Mouse (Mus musculus) lung, adult 18-20 months (tissue): ENCODE measurements at regions not wholly inside any gene's neighbourhood (a gene's known extent, or its start where the extent isn't known, plus 50 kb on each side); places are given as distances from the start of the nearest gene placed in this dataset.
"Not testable (repeated sequence)": the region's sequence is repeated elsewhere in the genome, so short reads cannot be mapped to it uniquely, and the experiment has no call there.

Experiments
- DNase-seq, 2 experiments: peaks; one replicate each; pipeline ENCODE4 v3.0.0; 2022; ENCODE audit warnings: mixed read lengths in 2 of 2

- DNase-seq, result not testable (repeated sequence)
Observed at GRCm38 (mm10) chr3:31708367-31708766, 193.9 kb upstream of the Kcnmb2 start.

DNA sequence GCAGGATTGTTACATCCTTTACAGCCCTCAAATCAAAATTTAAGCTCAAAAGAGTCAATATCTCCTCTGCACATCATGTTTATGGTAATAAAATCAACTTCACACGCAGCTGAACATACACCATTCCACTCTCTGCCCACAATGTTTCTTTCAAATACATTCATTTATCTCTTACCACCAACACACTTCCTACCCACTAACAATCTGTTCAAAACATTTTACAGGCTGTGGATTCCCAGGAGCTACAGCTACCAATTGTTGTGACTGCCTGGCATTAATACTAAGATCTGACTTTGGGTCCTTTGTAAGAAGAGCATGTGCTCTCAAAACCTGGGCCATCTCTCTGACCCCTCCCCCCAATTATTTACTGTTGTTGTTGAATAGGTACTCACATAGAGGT lies 161.0 kb upstream of the Kcnmb2 start:
- DNase-seq, result no peak

- no peak for DNase-seq
Observed at GRCm38 (mm10) chr3:31755881-31756280, 146.4 kb upstream of the Kcnmb2 start.

GRCm38 (mm10) chr3:31769193-31769592 lies 133.1 kb upstream of the Kcnmb2 start:
- DNase-seq, result peak in 1 of 2 experiments; percentile 1

- DNase-seq, result peak in 1 of 2 experiments; percentile 9
Observed at GRCm38 (mm10) chr3:31790342-31790970, 111.9 kb upstream of the Kcnmb2 start.

GRCm38 (mm10) chr3:31793466-31794040 lies 108.8 kb upstream of the Kcnmb2 start:
- DNase-seq, result no peak

DNA sequence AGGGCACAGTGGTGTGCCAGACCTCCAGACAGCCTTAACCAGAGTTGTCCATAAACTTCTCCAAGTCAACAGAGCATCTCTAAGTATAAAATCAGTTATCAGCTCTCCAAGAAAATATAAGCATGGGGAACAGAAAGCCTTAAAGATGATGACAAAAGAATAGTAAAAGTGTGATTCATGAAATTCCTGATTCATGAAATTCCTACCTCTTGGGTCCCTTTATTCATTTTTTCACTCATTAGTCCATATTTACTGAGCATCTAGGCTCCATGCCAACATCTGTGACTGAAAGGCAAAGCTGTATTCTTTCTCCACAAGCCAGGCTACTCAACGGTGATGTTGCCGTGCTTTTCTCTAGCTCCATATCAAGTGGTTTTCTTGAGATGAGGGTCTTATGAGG lies 105.7 kb upstream of the Kcnmb2 start:
- no peak for DNase-seq

GRCm38 (mm10) chr3:31799192-31799591 lies 103.1 kb upstream of the Kcnmb2 start:
- DNase-seq, result no peak

DNA sequence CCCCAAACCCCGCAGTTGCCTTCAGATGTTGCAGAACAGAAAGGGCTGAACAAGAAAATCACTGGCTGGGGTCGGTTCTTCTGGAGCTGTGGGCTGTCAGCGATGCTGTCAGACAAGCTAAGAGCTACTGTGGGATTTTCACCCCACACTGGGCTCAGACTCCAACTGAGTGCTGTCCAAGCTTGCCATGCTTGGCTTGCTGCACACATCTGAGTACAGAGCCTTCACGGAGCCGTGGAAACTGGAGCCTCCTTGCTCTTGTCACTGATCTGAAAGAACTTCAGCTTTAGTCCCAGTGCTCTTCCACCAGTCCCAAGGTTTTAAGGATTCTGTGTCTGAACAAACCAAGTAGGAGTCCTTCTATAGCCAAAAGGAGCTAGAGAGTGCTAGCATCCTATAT lies 98.3 kb upstream of the Kcnmb2 start:
- no peak for DNase-seq

- DNase-seq, result no peak
Observed at GRCm38 (mm10) chr3:31807741-31808140, 94.6 kb upstream of the Kcnmb2 start.

- DNase-seq, result not testable (repeated sequence)
Observed at GRCm38 (mm10) chr3:31809131-31809530, 93.2 kb upstream of the Kcnmb2 start.

- DNase-seq, result no peak
Observed at GRCm38 (mm10) chr3:31811232-31811631, 91.1 kb upstream of the Kcnmb2 start.

GRCm38 (mm10) chr3:31831913-31832312 lies 70.4 kb upstream of the Kcnmb2 start:
- no peak for DNase-seq

DNA sequence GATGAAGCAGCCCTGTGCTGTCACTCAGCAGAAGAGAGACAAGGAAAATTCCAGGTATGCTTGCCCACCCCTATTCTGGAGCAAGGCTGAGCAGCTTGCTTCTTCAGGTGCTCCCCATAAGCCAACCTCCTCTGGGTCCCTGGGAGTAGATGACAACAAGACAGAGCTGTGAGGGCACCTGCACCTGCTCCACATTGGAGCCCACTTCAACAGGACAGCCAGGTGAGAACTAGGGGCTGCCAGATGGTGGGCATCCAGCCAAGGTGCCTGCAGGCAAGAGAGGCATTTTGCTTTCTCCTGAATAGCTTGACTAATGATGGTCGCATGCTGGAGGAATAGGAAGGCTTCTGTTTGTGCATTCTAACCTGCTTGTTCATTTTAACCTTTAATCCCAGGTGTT lies 61.1 kb upstream of the Kcnmb2 start:
- DNase-seq, result no peak

DNA sequence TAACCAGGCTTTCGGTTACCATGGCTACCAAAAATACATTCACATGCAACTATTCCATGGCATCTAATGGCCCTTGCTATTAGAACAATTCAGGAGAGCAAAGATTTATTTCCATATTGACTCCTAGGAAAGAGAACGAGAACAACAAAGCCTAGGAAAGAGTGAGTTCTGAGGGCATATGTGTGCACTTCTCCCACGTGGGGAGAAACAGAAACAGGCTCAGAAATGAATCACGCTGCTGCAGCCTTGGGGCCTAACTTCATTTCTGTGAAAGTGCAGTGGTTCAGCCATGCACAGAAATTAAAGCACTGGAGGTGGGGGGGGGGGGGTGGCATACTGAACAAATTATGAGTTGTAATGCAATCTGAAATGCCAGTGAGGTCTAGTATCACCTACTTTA lies 55.2 kb upstream of the Kcnmb2 start:
- DNase-seq, result no peak
